Mouse (Mus musculus): Measurements from ENCODE around the gene Alcam. TPM values are rescaled to one million over a fixed set of nuclear protein-coding genes. Genes with fewer than 3 reads are reported as not detected.
A peak's percentile ranks its signal among the peaks of the same experiment; 100 is the strongest.

The Alcam gene
- polyA plus RNA-seq, 1 experiment = 1.6 TPM

- Histone ChIP-seq H3K36me3 (replicated peaks; ENCODE audit: low read length) (no peaks in the 10 kb centered on the region), H3K4me1 (no peaks in the 10 kb centered on the region), H3K4me3 (replicated peaks) (no peak overlapping the region), H3K9me3 (peaks cover 8% of the 10 kb centered on the region; the same call in 1 of the 2 replicates), H3K27me3 (replicated peaks) (no peaks in the 10 kb centered on the region)
- no peak for TF ChIP-seq GATA1 (IDR thresholded peaks at IDR 0.05; ENCODE audit: borderline replicate concordance, low read length)
- TF ChIP-seq FLI1 (IDR thresholded peaks at IDR 0.05; ENCODE audit: low read length) = no peak
Measured at GRCm38 (mm10) chr16:52295535-52295934, 158.3 kb downstream of the Alcam start.

- Histone ChIP-seq H3K4me1 (no peaks in the 10 kb centered on the region), H3K4me3 (replicated peaks) (no peak overlapping the region), H3K27me3 (replicated peaks) (no peaks in the 10 kb centered on the region), H3K9me3 (peaks cover 10% of the 10 kb centered on the region), H3K36me3 (replicated peaks; ENCODE audit: low read length) (no peaks in the 10 kb centered on the region)
- no peak for TF ChIP-seq GATA1 (IDR thresholded peaks at IDR 0.05; ENCODE audit: borderline replicate concordance, low read length)
- TF ChIP-seq FLI1 (IDR thresholded peaks at IDR 0.05; ENCODE audit: low read length) = no peak
Measured at GRCm38 (mm10) chr16:52292440-52293048, 161.3 kb downstream of the Alcam start.

- TF ChIP-seq GATA1 (IDR thresholded peaks at IDR 0.05; ENCODE audit: borderline replicate concordance, low read length) = no peak
- no peak for TF ChIP-seq FLI1 (IDR thresholded peaks at IDR 0.05; ENCODE audit: low read length)
- Histone ChIP-seq H3K36me3 (replicated peaks; ENCODE audit: low read length) (no peaks in the 10 kb centered on the region), H3K9me3 (no peaks in the 10 kb centered on the region), H3K4me3 (replicated peaks) (no peak overlapping the region), H3K27me3 (replicated peaks) (no peaks in the 10 kb centered on the region), H3K4me1 (no peaks in the 10 kb centered on the region)
Measured at GRCm38 (mm10) chr16:52280186-52280585, 173.7 kb downstream of the Alcam start.

- TF ChIP-seq GATA1 (IDR thresholded peaks at IDR 0.05; ENCODE audit: borderline replicate concordance, low read length) = no peak
Measured at GRCm38 (mm10) chr16:52265066-52265465, 188.8 kb downstream of the Alcam start.

DNA sequence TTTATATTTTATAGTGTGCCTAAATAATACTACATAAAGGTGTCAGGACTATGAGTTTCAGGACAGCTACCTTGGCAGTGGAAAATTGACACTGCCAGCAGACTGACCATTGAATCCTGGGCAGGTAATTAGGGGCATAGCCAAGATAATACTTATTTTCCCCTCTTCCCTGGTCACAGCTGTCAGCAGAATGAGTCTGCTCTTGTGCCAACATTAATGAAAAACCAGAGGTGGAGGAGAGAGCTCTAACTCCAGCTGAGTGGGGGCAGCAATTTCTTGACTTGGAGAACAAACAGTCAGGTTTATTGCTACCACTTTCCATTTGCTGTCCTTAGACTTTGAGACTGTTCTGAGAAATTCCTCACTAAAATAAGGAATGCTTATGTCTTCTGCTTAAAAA, 190.1 kb downstream of the Alcam start:
- H3K4me3 ChIP-seq (replicated peaks) = no peak overlapping the region
- TF ChIP-seq GATA1 (IDR thresholded peaks at IDR 0.05; ENCODE audit: borderline replicate concordance, low read length) = no peak
- TF ChIP-seq FLI1 (IDR thresholded peaks at IDR 0.05; ENCODE audit: low read length) = no peak
- H3K4me1 ChIP-seq = no peaks in the 10 kb centered on the region
- no peaks in the 10 kb centered on the region for H3K27me3 ChIP-seq (replicated peaks)
- peaks cover 3% of the 10 kb centered on the region; the same call in 1 of the 2 replicates for H3K9me3 ChIP-seq
- no peaks in the 10 kb centered on the region for H3K36me3 ChIP-seq (replicated peaks; ENCODE audit: low read length)

More at GRCm38 (mm10) chr16:52265066-52265465, 188.8 kb downstream of the Alcam start:
- H3K9me3 ChIP-seq = peaks cover 3% of the 10 kb centered on the region; the same call in 1 of the 2 replicates
- no peaks in the 10 kb centered on the region for H3K36me3 ChIP-seq (replicated peaks; ENCODE audit: low read length)
- H3K27me3 ChIP-seq (replicated peaks) = no peaks in the 10 kb centered on the region
- no peak overlapping the region for H3K4me3 ChIP-seq (replicated peaks)
- no peaks in the 10 kb centered on the region for H3K4me1 ChIP-seq

DNA sequence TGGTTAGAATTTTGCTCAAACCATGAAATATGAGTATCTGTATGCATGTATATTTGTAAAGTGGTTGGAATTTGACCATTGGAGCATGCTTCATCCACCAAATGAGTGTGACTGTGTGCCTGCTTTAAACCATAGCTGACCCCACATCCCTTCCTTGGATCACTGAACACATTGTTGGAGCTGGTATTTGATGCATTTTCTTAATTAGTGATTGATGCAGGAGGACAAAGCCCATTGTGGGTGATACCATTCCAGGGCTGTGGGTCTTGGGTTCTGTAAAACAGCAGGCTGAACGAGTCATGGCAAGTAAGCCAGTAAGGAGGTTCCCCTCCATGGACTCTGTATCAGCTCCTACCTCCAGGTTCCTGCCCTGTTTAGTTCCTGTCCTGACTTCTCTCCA, 191.3 kb downstream of the Alcam start:
- Histone ChIP-seq H3K9me3 (no peaks in the 10 kb centered on the region), H3K4me1 (no peaks in the 10 kb centered on the region), H3K27me3 (replicated peaks) (no peaks in the 10 kb centered on the region), H3K36me3 (replicated peaks; ENCODE audit: low read length) (no peaks in the 10 kb centered on the region), H3K4me3 (replicated peaks) (no peak overlapping the region)
- no peak for TF ChIP-seq FLI1 (IDR thresholded peaks at IDR 0.05; ENCODE audit: low read length)
- no peak for TF ChIP-seq GATA1 (IDR thresholded peaks at IDR 0.05; ENCODE audit: borderline replicate concordance, low read length)

- no peaks in the 10 kb centered on the region for H3K27me3 ChIP-seq (replicated peaks)
- no peaks in the 10 kb centered on the region for H3K36me3 ChIP-seq (replicated peaks; ENCODE audit: low read length)
- TF ChIP-seq GATA1 (IDR thresholded peaks at IDR 0.05; ENCODE audit: borderline replicate concordance, low read length) (no peak), FLI1 (IDR thresholded peaks at IDR 0.05; ENCODE audit: low read length) (no peak)
- no peaks in the 10 kb centered on the region for H3K9me3 ChIP-seq
- no peak overlapping the region for H3K4me3 ChIP-seq (replicated peaks)
- no peaks in the 10 kb centered on the region for H3K4me1 ChIP-seq
Measured at GRCm38 (mm10) chr16:52261755-52262154, 192.1 kb downstream of the Alcam start.

DNA sequence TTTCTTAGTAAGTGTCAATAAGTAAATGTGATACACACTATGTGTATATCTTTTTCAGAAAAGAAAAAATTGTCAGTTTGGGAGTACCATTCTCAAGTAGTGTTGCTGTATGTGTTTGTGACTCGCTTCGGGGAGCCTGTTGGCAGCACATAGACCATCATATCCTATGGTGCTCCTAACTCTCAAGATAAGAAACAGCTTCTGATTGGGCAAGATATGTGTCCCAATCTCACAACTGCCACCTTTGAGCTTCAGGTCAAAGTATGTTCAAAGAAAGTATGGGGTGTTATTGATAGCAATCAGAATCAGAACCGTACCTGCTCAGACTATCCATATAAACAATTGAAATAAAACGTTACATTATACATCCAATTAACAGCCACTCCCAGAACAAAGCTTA, 202.9 kb downstream of the Alcam start:
- Histone ChIP-seq H3K4me1 (no peaks in the 10 kb centered on the region), H3K36me3 (replicated peaks; ENCODE audit: low read length) (no peaks in the 10 kb centered on the region), H3K9me3 (peaks cover 8% of the 10 kb centered on the region), H3K4me3 (replicated peaks) (no peak overlapping the region), H3K27me3 (replicated peaks) (no peaks in the 10 kb centered on the region)
- TF ChIP-seq FLI1 (IDR thresholded peaks at IDR 0.05; ENCODE audit: low read length) = no peak
- TF ChIP-seq GATA1 (IDR thresholded peaks at IDR 0.05; ENCODE audit: borderline replicate concordance, low read length) = no peak

- Histone ChIP-seq H3K27me3 (replicated peaks) (no peaks in the 10 kb centered on the region), H3K36me3 (replicated peaks; ENCODE audit: low read length) (no peaks in the 10 kb centered on the region), H3K4me3 (replicated peaks) (no peak overlapping the region), H3K9me3 (peaks cover 8% of the 10 kb centered on the region), H3K4me1 (no peaks in the 10 kb centered on the region)
- TF ChIP-seq FLI1 (IDR thresholded peaks at IDR 0.05; ENCODE audit: low read length) (no peak), GATA1 (IDR thresholded peaks at IDR 0.05; ENCODE audit: borderline replicate concordance, low read length) (no peak)
Measured at GRCm38 (mm10) chr16:52250196-52250595, 203.7 kb downstream of the Alcam start.

GRCm38 (mm10) chr16:52243421-52243973, 210.4 kb downstream of the Alcam start:
- Histone ChIP-seq H3K9me3 (peaks cover 10% of the 10 kb centered on the region; the same call in 1 of the 2 replicates), H3K4me3 (replicated peaks) (peak overlapping the region; percentile 33), H3K27me3 (replicated peaks) (no peaks in the 10 kb centered on the region), H3K4me1 (no peaks in the 10 kb centered on the region), H3K36me3 (replicated peaks; ENCODE audit: low read length) (no peaks in the 10 kb centered on the region)
- TF ChIP-seq FLI1 (IDR thresholded peaks at IDR 0.05; ENCODE audit: low read length) = no peak
- no peak for TF ChIP-seq GATA1 (IDR thresholded peaks at IDR 0.05; ENCODE audit: borderline replicate concordance, low read length)
